Mouse (Mus musculus) liver, embryonic 15.5 days (tissue): ENCODE data around the gene Msl2. TPM values are rescaled to one million over a fixed set of nuclear protein-coding genes. Genes with fewer than 3 reads are reported as not detected.
A peak's percentile ranks its signal among the peaks of the same experiment; 100 is the strongest.

Experiments
- ATAC-seq: fragments of 200-750 bp; cut with Nextera tagmentation; 2 replicates; pipeline ENCODE4 v1.8.0; 2017; ENCODE audit warnings: moderate number of reproducible peaks, mild to moderate bottlenecking, moderate library complexity; ENCODE audit not compliant: insufficient read depth
- H3K27ac ChIP-seq: fragments of 300-500 bp; sonication (generic); replicated peaks from 2 replicates; pipeline ENCODE4 v1.5.1; 2015; ENCODE audit warnings: mild to moderate bottlenecking, inconsistent platforms
- H3K27me3 ChIP-seq: fragments of 300-500 bp; sonication (generic); 2 replicates; pipeline ENCODE4 v1.6.1; 2015; ENCODE audit warnings: mild to moderate bottlenecking, inconsistent platforms
- H3K36me3 ChIP-seq: fragments of 300-500 bp; sonication (generic); replicated peaks from 2 replicates; pipeline ENCODE4 v1.6.1; 2015; ENCODE audit warnings: moderate library complexity, mild to moderate bottlenecking, inconsistent platforms
- H3K4me1 ChIP-seq: fragments of 300-500 bp; sonication (generic); replicated peaks from 2 replicates; pipeline ENCODE4 v1.6.1; 2015; ENCODE audit warnings: inconsistent platforms
- H3K4me2 ChIP-seq: fragments of 300-500 bp; sonication (generic); 2 replicates; pipeline ENCODE4 v1.6.1; 2015; ENCODE audit warnings: moderate library complexity, mild to moderate bottlenecking, inconsistent platforms
- H3K4me3 ChIP-seq: fragments of 300-500 bp; sonication (generic); replicated peaks from 2 replicates; pipeline ENCODE4 v1.5.1; 2015; ENCODE audit warnings: mild to moderate bottlenecking, inconsistent platforms
- H3K9ac ChIP-seq: fragments of 300-500 bp; sonication (generic); 2 replicates; pipeline ENCODE4 v1.6.1; 2015; ENCODE audit warnings: moderate library complexity, mild to moderate bottlenecking, inconsistent platforms
- H3K9me3 ChIP-seq: fragments of 300-500 bp; sonication (generic); replicated peaks from 2 replicates; pipeline ENCODE4 v1.6.1; 2016; ENCODE audit warnings: inconsistent platforms
- WGBS: fragments of 180-500 bp; shearing (Covaris S2); methylation state at CpG from one replicate; pipeline ENCODE4 v1.1.7; 2015; ENCODE audit warnings: mixed read lengths; ENCODE audit not compliant: insufficient replicate concordance; 5-methylcytosine and 5-hydroxymethylcytosine counted together
- polyA plus RNA-seq: library from polyadenylated mRNA; unstranded; fragments of >200 nt; fragmentation: Nextera tagmentation; extraction: Ambion mirVana; gene quantifications from 2 replicates; pipeline ENCODE4 v1.2.1, GENCODE M21; 2015

Msl2 gene
- polyA plus RNA-seq, 1 experiment from 2014 or later: 2.2 TPM

- WGBS: 20% methylated on average over 3 of the region's 3 CpGs
Measured at GRCm38 (mm10) chr9:101100163-101100562, 26.3 kb downstream of the Msl2 start.

DNA sequence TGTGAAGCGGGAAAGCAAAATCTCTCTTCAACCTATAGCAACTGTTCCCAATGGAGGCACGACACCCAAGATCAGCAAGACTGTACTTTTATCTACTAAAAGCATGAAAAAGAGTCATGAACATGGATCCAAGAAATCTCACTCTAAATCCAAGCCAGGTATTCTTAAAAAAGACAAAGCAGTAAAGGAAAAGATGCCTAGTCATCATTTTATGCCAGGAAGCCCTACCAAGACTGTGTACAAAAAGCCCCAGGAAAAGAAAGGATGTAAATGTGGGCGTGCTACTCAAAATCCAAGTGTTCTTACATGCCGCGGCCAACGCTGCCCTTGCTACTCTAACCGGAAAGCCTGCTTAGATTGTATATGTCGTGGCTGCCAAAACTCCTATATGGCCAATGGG is 27.6 kb downstream of the Msl2 start:
- Histone ChIP-seq H3K36me3 (peaks cover 46% of the 10 kb centered on the region), H3K27ac (no peak overlapping the region), H3K4me1 (peaks cover 15% of the 10 kb centered on the region), H3K27me3 (no peaks in the 10 kb centered on the region), H3K9me3 (no peaks in the 10 kb centered on the region), H3K4me3 (no peak overlapping the region), H3K9ac (no peak overlapping the region), H3K4me2 (no peak overlapping the region)
- WGBS: 91% methylated on average over 8 of the region's 8 CpGs
- ATAC-seq: no peak

More at GRCm38 (mm10) chr9:101100163-101100562, 26.3 kb downstream of the Msl2 start:
- Histone ChIP-seq H3K9me3 (no peaks in the 10 kb centered on the region), H3K4me2 (no peak overlapping the region), H3K4me3 (no peak overlapping the region), H3K4me1 (peaks cover 15% of the 10 kb centered on the region), H3K27me3 (no peaks in the 10 kb centered on the region), H3K27ac (no peak overlapping the region), H3K9ac (no peak overlapping the region), H3K36me3 (peaks cover 40% of the 10 kb centered on the region)
- ATAC-seq: no peak

DNA sequence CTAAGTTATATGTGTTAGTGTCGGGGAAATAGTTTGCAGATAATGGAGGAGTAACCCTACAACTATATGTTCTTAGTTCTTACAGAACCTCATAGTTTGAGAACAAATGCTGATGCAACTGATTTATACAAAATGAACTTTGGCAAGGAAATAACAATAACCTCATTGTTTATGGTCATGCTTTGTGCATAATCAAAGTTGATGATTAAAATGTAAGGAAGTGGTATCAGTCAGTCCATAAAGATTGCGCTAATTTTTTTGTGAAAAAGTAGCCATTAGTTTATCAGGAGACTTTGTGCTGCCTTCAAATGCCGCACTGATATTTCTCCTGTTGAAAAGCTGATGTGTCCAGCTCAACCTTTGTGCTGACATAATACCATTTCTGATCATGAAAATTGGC is 28.4 kb downstream of the Msl2 start:
- no peak for ATAC-seq

DNA sequence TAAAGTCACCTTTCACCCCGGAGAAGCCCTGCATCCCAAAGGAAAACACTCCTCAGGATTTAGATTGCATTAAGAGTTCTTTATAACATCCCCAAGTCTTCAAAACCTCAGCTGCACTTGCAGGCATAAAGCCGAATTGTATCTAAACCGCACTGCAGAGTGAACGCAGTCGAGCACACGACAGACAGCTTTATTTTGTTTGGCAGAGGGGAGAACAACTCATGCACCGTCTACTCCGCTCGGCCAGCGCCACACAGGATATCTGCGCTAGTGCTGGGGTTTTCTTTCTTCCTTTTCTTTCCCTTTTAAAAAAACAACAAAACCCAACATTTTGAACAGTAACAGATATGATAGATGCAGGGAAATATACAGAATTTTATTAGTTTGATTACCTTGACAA is 31.0 kb downstream of the Msl2 start:
- Histone ChIP-seq H3K9me3 (no peaks in the 10 kb centered on the region), H3K27ac (no peak overlapping the region), H3K36me3 (peaks cover 46% of the 10 kb centered on the region), H3K4me2 (no peak overlapping the region), H3K9ac (no peak overlapping the region), H3K4me1 (0 out of 2 replicates have a peak, but pooled peaks cover 4% of the 10 kb centered on the region), H3K27me3 (no peaks in the 10 kb centered on the region), H3K4me3 (no peak overlapping the region)
- 86% methylated on average over 11 of the region's 11 CpGs for WGBS
- ATAC-seq: no peak

More for the DNA sequence above, 28.4 kb downstream of the Msl2 start:
- no peak overlapping the region for H3K9ac ChIP-seq
- H3K9me3 ChIP-seq: no peaks in the 10 kb centered on the region
- H3K4me2 ChIP-seq: no peak overlapping the region
- H3K4me1 ChIP-seq: peaks cover 15% of the 10 kb centered on the region
- no peaks in the 10 kb centered on the region for H3K27me3 ChIP-seq
- no peak overlapping the region for H3K4me3 ChIP-seq
- WGBS: 88% methylated on average over 3 of the region's 3 CpGs
- H3K36me3 ChIP-seq: peaks cover 46% of the 10 kb centered on the region
- H3K27ac ChIP-seq: no peak overlapping the region

- no peak for ATAC-seq
- WGBS: 86% methylated on average over 6 of the region's 6 CpGs
- H3K27me3 ChIP-seq: no peaks in the 10 kb centered on the region
Measured at GRCm38 (mm10) chr9:101105735-101106134, 31.8 kb downstream of the Msl2 start.

DNA sequence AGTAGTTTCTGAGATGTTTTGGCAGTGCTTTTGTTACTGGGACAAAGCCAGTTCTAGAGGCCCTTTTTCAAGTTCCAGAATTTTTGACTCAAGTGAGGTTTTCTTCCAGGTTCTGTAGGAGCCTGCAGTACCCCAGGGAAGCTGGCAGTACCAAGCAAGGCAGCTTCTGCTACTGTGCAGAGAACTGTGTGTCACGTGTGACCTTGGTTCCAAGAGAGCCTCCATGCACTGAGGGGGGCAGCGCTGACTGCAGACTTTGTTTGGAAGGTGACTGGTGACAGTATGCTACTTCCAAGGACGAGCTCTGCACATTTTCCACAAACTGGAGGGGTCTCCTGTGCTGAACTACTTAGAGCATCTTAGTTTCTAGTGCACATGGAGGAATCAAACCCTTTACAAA is 33.5 kb downstream of the Msl2 start:
- ATAC-seq: no peak
- H3K4me1 ChIP-seq: peaks cover 6% of the 10 kb centered on the region; the same call in 1 of the 2 replicates

More at GRCm38 (mm10) chr9:101105735-101106134, 31.8 kb downstream of the Msl2 start:
- H3K36me3 ChIP-seq: peaks cover 39% of the 10 kb centered on the region
- H3K4me3 ChIP-seq: no peak overlapping the region
- H3K9me3 ChIP-seq: no peaks in the 10 kb centered on the region
- no peak overlapping the region for H3K27ac ChIP-seq
- peaks cover 6% of the 10 kb centered on the region; the same call in 1 of the 2 replicates for H3K4me1 ChIP-seq
- H3K4me2 ChIP-seq: no peak overlapping the region
- H3K9ac ChIP-seq: no peak overlapping the region

DNA sequence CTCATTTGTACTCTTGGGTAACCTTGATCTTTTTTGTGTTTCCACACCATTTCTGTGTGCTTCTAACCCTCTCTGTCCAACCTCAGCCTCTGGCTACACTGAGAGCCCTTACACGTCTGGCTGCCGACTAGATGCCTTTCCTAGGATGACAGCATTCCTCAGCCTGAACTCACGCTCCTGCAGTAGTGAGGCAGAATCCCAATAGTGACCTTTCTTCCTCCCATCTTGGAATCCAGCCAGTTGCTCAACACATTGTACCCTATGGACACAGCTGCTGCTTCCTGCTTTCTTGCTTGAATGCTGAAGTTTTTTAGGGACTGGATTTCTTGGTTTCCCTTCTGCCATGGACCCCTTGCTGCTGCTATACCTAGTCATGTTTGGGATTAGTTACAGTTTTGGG is 36.1 kb downstream of the Msl2 start:
- Histone ChIP-seq H3K36me3 (peaks cover 19% of the 10 kb centered on the region), H3K4me1 (peaks cover 16% of the 10 kb centered on the region), H3K27me3 (no peaks in the 10 kb centered on the region), H3K27ac (no peak overlapping the region), H3K4me3 (no peak overlapping the region), H3K9me3 (no peaks in the 10 kb centered on the region), H3K4me2 (no peak overlapping the region), H3K9ac (no peak overlapping the region)
- 64% methylated on average over 3 of the region's 3 CpGs for WGBS
- peak; percentile 27; the same call in 1 of the 2 replicates for ATAC-seq

More for the DNA sequence above, 33.5 kb downstream of the Msl2 start:
- H3K4me2 ChIP-seq: no peak overlapping the region
- H3K27ac ChIP-seq: no peak overlapping the region
- 75% methylated on average over 3 of the region's 3 CpGs for WGBS
- no peaks in the 10 kb centered on the region for H3K9me3 ChIP-seq
- no peaks in the 10 kb centered on the region for H3K27me3 ChIP-seq
- H3K36me3 ChIP-seq: peaks cover 26% of the 10 kb centered on the region
- no peak overlapping the region for H3K4me3 ChIP-seq
- H3K9ac ChIP-seq: no peak overlapping the region

GRCm38 (mm10) chr9:101113317-101113716 is 39.4 kb downstream of the Msl2 start:
- Histone ChIP-seq H3K9ac (no peak overlapping the region), H3K27ac (no peak overlapping the region), H3K27me3 (no peaks in the 10 kb centered on the region), H3K9me3 (no peaks in the 10 kb centered on the region), H3K4me3 (no peak overlapping the region), H3K36me3 (no peaks in the 10 kb centered on the region), H3K4me1 (peaks cover 17% of the 10 kb centered on the region), H3K4me2 (no peak overlapping the region)
- 87% methylated on average over 4 of the region's 4 CpGs for whole genome bisulfite sequencing
- ATAC-seq: no peak

DNA sequence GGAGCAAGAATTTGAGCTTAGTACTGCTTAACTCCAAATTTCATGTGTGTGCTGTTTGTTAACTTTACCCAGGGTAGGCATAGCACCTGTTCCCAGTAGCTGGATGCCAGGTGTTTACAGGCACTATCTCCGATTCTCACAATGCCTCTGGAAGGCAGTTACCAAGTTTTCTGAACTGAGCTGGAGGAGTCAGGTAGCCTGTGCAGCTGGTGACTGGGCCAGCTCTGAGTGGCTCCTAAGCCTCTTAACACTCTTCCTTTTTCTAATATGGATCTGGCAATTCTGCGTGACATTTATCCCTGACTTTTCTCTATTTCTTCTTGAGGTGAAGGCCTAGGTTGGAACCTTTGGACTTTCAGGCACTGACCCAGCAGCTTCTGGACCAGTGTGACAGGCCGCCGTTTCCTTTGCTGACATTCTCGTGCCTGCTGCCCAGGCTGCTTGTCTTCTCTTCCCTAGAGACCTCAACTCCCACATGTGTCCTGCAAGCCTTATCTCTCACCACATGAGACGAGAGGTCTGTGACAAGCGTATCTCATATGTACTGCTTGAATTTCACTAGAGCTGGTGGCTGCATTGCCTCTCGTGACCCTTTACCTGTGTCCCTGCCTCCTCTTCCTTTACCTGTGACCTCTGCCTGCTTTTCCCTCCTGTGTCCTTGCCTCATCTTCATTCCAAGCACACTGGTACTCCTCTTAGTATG is 40.4 kb downstream of the Msl2 start:
- Histone ChIP-seq H3K4me1 (peaks cover 17% of the 10 kb centered on the region), H3K27ac (no peak overlapping the region), H3K9me3 (no peaks in the 10 kb centered on the region), H3K27me3 (no peaks in the 10 kb centered on the region), H3K36me3 (no peaks in the 10 kb centered on the region), H3K4me2 (no peak overlapping the region), H3K9ac (no peak overlapping the region), H3K4me3 (no peak overlapping the region)
- 37% methylated on average over 8 of the region's 8 CpGs for WGBS
- peak; percentile 69 for ATAC-seq

DNA sequence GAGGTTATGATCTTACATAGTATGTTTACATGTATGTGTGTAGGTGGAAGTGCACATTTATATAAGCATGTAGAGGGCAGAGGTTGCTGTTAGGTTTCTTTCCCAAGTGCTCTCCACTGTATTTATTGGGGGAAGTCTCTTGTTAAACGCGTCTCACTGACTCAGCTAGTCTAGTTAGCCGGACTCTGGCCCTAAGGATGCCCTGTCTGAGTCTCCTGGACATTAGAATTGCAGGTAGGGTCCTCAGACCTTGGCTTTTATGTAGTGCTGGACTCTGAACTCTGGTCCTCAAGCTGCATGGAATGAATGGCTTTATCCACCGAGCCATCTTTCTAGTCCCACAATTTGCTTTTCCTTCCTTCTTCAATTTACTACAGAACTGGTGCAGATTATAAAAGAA is 69.7 kb downstream of the Msl2 start:
- Histone ChIP-seq H3K4me2 (no peak overlapping the region), H3K27ac (no peak overlapping the region), H3K4me3 (no peak overlapping the region), H3K4me1 (no peaks in the 10 kb centered on the region), H3K27me3 (no peaks in the 10 kb centered on the region), H3K9me3 (no peaks in the 10 kb centered on the region), H3K36me3 (peaks cover 12% of the 10 kb centered on the region; the same call in 1 of the 2 replicates), H3K9ac (no peak overlapping the region)
- 78% methylated on average over 4 of the region's 4 CpGs for whole genome bisulfite sequencing
- no peak for ATAC-seq

- H3K36me3 ChIP-seq: 0 out of 2 replicates have a peak, but pooled peaks cover 2% of the 10 kb centered on the region
- 58% methylated on average over 5 of the region's 5 CpGs for WGBS
- no peaks in the 10 kb centered on the region for H3K9me3 ChIP-seq
- no peak overlapping the region for H3K9ac ChIP-seq
- H3K4me1 ChIP-seq: no peaks in the 10 kb centered on the region
- H3K27me3 ChIP-seq: no peaks in the 10 kb centered on the region
- ATAC-seq: no peak
- no peak overlapping the region for H3K27ac ChIP-seq
- no peak overlapping the region for H3K4me2 ChIP-seq
- H3K4me3 ChIP-seq: no peak overlapping the region
Measured at GRCm38 (mm10) chr9:101152872-101153271, 79.0 kb downstream of the Msl2 start.
